Mouse (Mus musculus) limb, embryonic 13.5 days (tissue): ENCODE measurements at regions not wholly inside any gene's neighbourhood (a gene's known extent, or its start where the extent isn't known, plus 50 kb on each side); places are given as distances from the start of the nearest gene placed in this dataset.
A peak's percentile ranks its signal among the peaks of the same experiment; 100 is the strongest.
"Not testable (repeated sequence)": the region's sequence is repeated elsewhere in the genome, so short reads cannot be mapped to it uniquely, and the experiment has no call there.

Experiments used
- ATAC-seq: fragments of 200-750 bp; cut with Nextera tagmentation; 2 replicates; pipeline ENCODE4 v1.8.0; 2017; ENCODE audit warnings: low read depth, moderate number of reproducible peaks, moderate TSS enrichment; ENCODE audit not compliant: low FRiP score
- H3K27ac ChIP-seq: fragments of 300-500 bp; sonication (generic); 2 replicates; pipeline ENCODE4 v1.5.1; 2015; ENCODE audit warnings: inconsistent platforms, mild to moderate bottlenecking, moderate library complexity
- H3K27me3 ChIP-seq: fragments of 300-500 bp; sonication (generic); 2 replicates; pipeline ENCODE4 v1.6.1; 2015; ENCODE audit warnings: mild to moderate bottlenecking, inconsistent platforms
- H3K36me3 ChIP-seq: fragments of 300-500 bp; sonication (generic); 2 replicates; pipeline ENCODE4 v1.6.1; 2015; ENCODE audit warnings: inconsistent platforms, mild to moderate bottlenecking, moderate library complexity
- H3K4me1 ChIP-seq: fragments of 300-500 bp; sonication (generic); 2 replicates; pipeline ENCODE4 v1.6.1; 2015; ENCODE audit warnings: inconsistent platforms
- H3K4me2 ChIP-seq: fragments of 300-500 bp; sonication (generic); replicated peaks from 2 replicates; pipeline ENCODE4 v1.6.1; 2015; ENCODE audit warnings: inconsistent platforms, mild to moderate bottlenecking, moderate library complexity
- H3K4me3 ChIP-seq: fragments of 300-500 bp; sonication (generic); 2 replicates; pipeline ENCODE4 v1.5.1; 2015; ENCODE audit warnings: moderate library complexity, mild to moderate bottlenecking, inconsistent platforms
- H3K9ac ChIP-seq: fragments of 300-500 bp; sonication (generic); 2 replicates; pipeline ENCODE4 v1.6.1; 2015; ENCODE audit warnings: mild to moderate bottlenecking, inconsistent platforms
- H3K9me3 ChIP-seq: fragments of 300-500 bp; sonication (generic); 2 replicates; pipeline ENCODE4 v1.6.1; 2016; ENCODE audit warnings: inconsistent platforms
- WGBS: fragments of 180-500 bp; shearing (Covaris S2); methylation state at CpG from one replicate; pipeline ENCODE4 v1.1.7; 2015; 5-methylcytosine and 5-hydroxymethylcytosine counted together

- H3K27me3 ChIP-seq = no peaks in the 10 kb centered on the region
- peak; percentile 81 for ATAC-seq
- no peak overlapping the region for H3K27ac ChIP-seq
- H3K9me3 ChIP-seq = no peaks in the 10 kb centered on the region
- no peaks in the 10 kb centered on the region for H3K36me3 ChIP-seq
- H3K9ac ChIP-seq = no peak overlapping the region
- H3K4me2 ChIP-seq = no peak overlapping the region
- WGBS = 69% methylated on average over 1 of the region's 1 CpGs
- H3K4me3 ChIP-seq = no peak overlapping the region
- no peaks in the 10 kb centered on the region for H3K4me1 ChIP-seq
Measured at GRCm38 (mm10) chr6:59102090-59102489, 77.7 kb upstream of the Fam13a start.

- no peaks in the 10 kb centered on the region for H3K9me3 ChIP-seq
- no peak overlapping the region for H3K4me2 ChIP-seq
- no peak overlapping the region for H3K9ac ChIP-seq
- no peaks in the 10 kb centered on the region for H3K36me3 ChIP-seq
- H3K27me3 ChIP-seq = no peaks in the 10 kb centered on the region
- H3K27ac ChIP-seq = no peak overlapping the region
- H3K4me3 ChIP-seq = no peak overlapping the region
- ATAC-seq = no peak
- 80% methylated on average over 2 of the region's 2 CpGs for WGBS
- no peaks in the 10 kb centered on the region for H3K4me1 ChIP-seq
Measured at GRCm38 (mm10) chr6:59103936-59104335, 79.6 kb upstream of the Fam13a start.

GRCm38 (mm10) chr6:59104496-59104895 lies 80.1 kb upstream of the Fam13a start:
- no peak for ATAC-seq
- no peak overlapping the region for H3K4me3 ChIP-seq
- no peaks in the 10 kb centered on the region for H3K36me3 ChIP-seq

GRCm38 (mm10) chr6:59108102-59108501 lies 83.8 kb upstream of the Fam13a start:
- ATAC-seq = no peak
- Histone ChIP-seq H3K9ac (no peak overlapping the region), H3K36me3 (no peaks in the 10 kb centered on the region), H3K9me3 (no peaks in the 10 kb centered on the region), H3K4me2 (no peak overlapping the region), H3K4me3 (no peak overlapping the region), H3K27ac (no peak overlapping the region), H3K27me3 (no peaks in the 10 kb centered on the region), H3K4me1 (no peaks in the 10 kb centered on the region)
- WGBS = 82% methylated on average over 4 of the region's 4 CpGs

More at GRCm38 (mm10) chr6:59104496-59104895, 80.1 kb upstream of the Fam13a start:
- no peak overlapping the region for H3K9ac ChIP-seq
- 86% methylated on average over 2 of the region's 2 CpGs for WGBS
- H3K27ac ChIP-seq = no peak overlapping the region
- H3K4me1 ChIP-seq = no peaks in the 10 kb centered on the region
- H3K9me3 ChIP-seq = no peaks in the 10 kb centered on the region
- no peaks in the 10 kb centered on the region for H3K27me3 ChIP-seq
- H3K4me2 ChIP-seq = no peak overlapping the region

- ATAC-seq = no peak; the same call in 1 of the 2 replicates
Measured at GRCm38 (mm10) chr6:59132410-59132809, 76.3 kb upstream of the Tigd2 start.

GRCm38 (mm10) chr6:59133800-59134199 lies 74.9 kb upstream of the Tigd2 start:
- H3K9ac ChIP-seq, H3K9me3 ChIP-seq, H3K36me3 ChIP-seq, H3K27ac ChIP-seq, H3K4me2 ChIP-seq, ATAC-seq, H3K27me3 ChIP-seq, H3K4me1 ChIP-seq, H3K4me3 ChIP-seq: not testable (repeated sequence)
- 86% methylated on average over 1 of the region's 1 CpGs for WGBS

More at GRCm38 (mm10) chr6:59132410-59132809, 76.3 kb upstream of the Tigd2 start:
- no peaks in the 10 kb centered on the region for H3K9me3 ChIP-seq
- H3K4me2 ChIP-seq = no peak overlapping the region
- H3K27ac ChIP-seq = no peak overlapping the region
- no peak overlapping the region for H3K9ac ChIP-seq
- H3K36me3 ChIP-seq = no peaks in the 10 kb centered on the region
- H3K4me3 ChIP-seq = no peak overlapping the region
- no peaks in the 10 kb centered on the region for H3K4me1 ChIP-seq
- 67% methylated on average over 2 of the region's 2 CpGs for WGBS
- H3K27me3 ChIP-seq = no peaks in the 10 kb centered on the region

GRCm38 (mm10) chr6:59139702-59140101 lies 69.0 kb upstream of the Tigd2 start:
- Histone ChIP-seq H3K9ac (no peak overlapping the region), H3K27me3 (no peaks in the 10 kb centered on the region), H3K4me1 (no peaks in the 10 kb centered on the region), H3K27ac (no peak overlapping the region), H3K9me3 (no peaks in the 10 kb centered on the region), H3K4me3 (no peak overlapping the region), H3K36me3 (no peaks in the 10 kb centered on the region), H3K4me2 (no peak overlapping the region)
- no peak for ATAC-seq

GRCm38 (mm10) chr6:59142050-59142449 lies 66.6 kb upstream of the Tigd2 start:
- ATAC-seq = no peak

GRCm38 (mm10) chr6:59147421-59147820 lies 61.2 kb upstream of the Tigd2 start:
- H3K36me3 ChIP-seq = no peaks in the 10 kb centered on the region
- WGBS = 59% methylated on average over 1 of the region's 1 CpGs
- no peaks in the 10 kb centered on the region for H3K4me1 ChIP-seq
- no peak for ATAC-seq
- H3K4me2 ChIP-seq = no peak overlapping the region
- no peak overlapping the region for H3K27ac ChIP-seq
- no peaks in the 10 kb centered on the region for H3K27me3 ChIP-seq
- no peaks in the 10 kb centered on the region for H3K9me3 ChIP-seq
- H3K9ac ChIP-seq = no peak overlapping the region
- H3K4me3 ChIP-seq = no peak overlapping the region

More at GRCm38 (mm10) chr6:59142050-59142449, 66.6 kb upstream of the Tigd2 start:
- Histone ChIP-seq H3K4me2 (no peak overlapping the region), H3K36me3 (no peaks in the 10 kb centered on the region), H3K27me3 (no peaks in the 10 kb centered on the region), H3K4me1 (no peaks in the 10 kb centered on the region), H3K9ac (no peak overlapping the region), H3K4me3 (no peak overlapping the region), H3K9me3 (no peaks in the 10 kb centered on the region), H3K27ac (no peak overlapping the region)

GRCm38 (mm10) chr6:59155636-59156035 lies 53.0 kb upstream of the Tigd2 start:
- H3K9ac ChIP-seq = no peak overlapping the region
- H3K4me1 ChIP-seq = no peaks in the 10 kb centered on the region
- no peak overlapping the region for H3K27ac ChIP-seq
- H3K27me3 ChIP-seq = no peaks in the 10 kb centered on the region
- H3K36me3 ChIP-seq = no peaks in the 10 kb centered on the region
- no peak overlapping the region for H3K4me2 ChIP-seq
- no peaks in the 10 kb centered on the region for H3K9me3 ChIP-seq
- no peak overlapping the region for H3K4me3 ChIP-seq
- no peak for ATAC-seq
- 63% methylated on average over 1 of the region's 1 CpGs for WGBS
